Mouse (Mus musculus) lung, embryonic 14.5 days (tissue): ENCODE measurements around the gene Luc7l3. TPM values are rescaled to one million over a fixed set of nuclear protein-coding genes. Genes with fewer than 3 reads are reported as not detected.

Experiments used
- ATAC-seq: fragments of 200-750 bp; cut with Nextera tagmentation; 2 replicates; pipeline ENCODE4 v1.8.0; 2017; ENCODE audit warnings: mild to moderate bottlenecking, moderate TSS enrichment, moderate library complexity; ENCODE audit not compliant: insufficient read depth
- DNase-seq: peaks from one replicate; pipeline ENCODE4 v3.0.0-alpha.2; 2015
- H3K27ac ChIP-seq: fragments of 300-500 bp; sonication (generic); 2 replicates; pipeline ENCODE4 v1.5.1; 2014; ENCODE audit warnings: low read depth, mild to moderate bottlenecking, moderate library complexity
- H3K27me3 ChIP-seq: fragments of 300-500 bp; sonication (generic); 2 replicates; pipeline ENCODE4 v1.6.1; 2014; ENCODE audit warnings: low read length, control low read depth; ENCODE audit not compliant: insufficient read depth
- H3K36me3 ChIP-seq: fragments of 300-500 bp; sonication (generic); 2 replicates; pipeline ENCODE4 v1.6.1; 2014; ENCODE audit warnings: control low read depth; ENCODE audit not compliant: insufficient read depth
- H3K4me1 ChIP-seq: fragments of 300-500 bp; sonication (generic); 2 replicates; pipeline ENCODE4 v1.6.1; 2014; ENCODE audit warnings: antibody characterized with exemption, control low read depth; ENCODE audit not compliant: insufficient read depth
- H3K4me2 ChIP-seq: fragments of 300-500 bp; sonication (generic); 2 replicates; pipeline ENCODE4 v1.6.1; 2014; ENCODE audit warnings: mild to moderate bottlenecking
- H3K4me3 ChIP-seq: fragments of 300-500 bp; sonication (generic); 2 replicates; pipeline ENCODE4 v1.5.1; 2014; ENCODE audit warnings: low read depth, low read length
- H3K9ac ChIP-seq: fragments of 300-500 bp; sonication (generic); 2 replicates; pipeline ENCODE4 v1.6.1; 2014
- H3K9me3 ChIP-seq: fragments of 300-500 bp; sonication (generic); 2 replicates; pipeline ENCODE4 v1.6.1; 2016; ENCODE audit warnings: low read depth, low read length, control low read depth
- CTCF ChIP-seq: IDR thresholded peaks from 2 replicates; pipeline ENCODE4 v1.5.1; 2016; ENCODE audit warnings: antibody characterized with exemption, low read depth
- WGBS: fragments of 180-500 bp; shearing (Covaris S2); extraction: QIAGEN DNeasy Blood & Tissue Kit; methylation state at CpG from one replicate; pipeline ENCODE4 v1.1.7; 2014; 5-methylcytosine and 5-hydroxymethylcytosine counted together
- polyA plus RNA-seq: library from polyadenylated mRNA; unstranded; fragments of >200 nt; fragmentation: Nextera tagmentation; extraction: Ambion mirVana; gene quantifications from 2 replicates; pipeline ENCODE4 v1.2.1, GENCODE M21; 2014

Luc7l3 gene
- polyA plus RNA-seq, 1 experiment from 2014 or later = 93.2 TPM

DNA sequence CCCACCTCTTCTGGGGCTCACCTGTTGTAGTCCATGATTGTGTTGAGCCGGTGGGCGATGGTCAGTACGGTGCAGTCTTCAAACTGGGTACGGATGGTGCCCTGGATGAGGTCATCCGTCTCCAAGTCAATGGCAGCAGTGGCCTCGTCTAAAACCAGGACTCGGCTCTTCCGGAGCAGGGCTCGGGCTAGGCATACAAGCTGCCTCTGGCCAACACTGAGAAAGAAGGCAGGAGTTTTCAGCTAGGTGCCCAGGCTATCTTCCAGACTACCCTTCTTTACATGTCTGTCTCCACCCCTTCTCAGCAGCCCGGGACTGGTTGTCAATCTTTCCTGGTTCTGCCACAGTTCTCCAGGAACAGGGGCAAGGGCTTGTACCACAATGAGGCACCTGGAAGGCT, 24.1 kb upstream of the Luc7l3 start:
- H3K4me1 ChIP-seq = peaks cover 11% of the 10 kb centered on the region
- TF ChIP-seq CTCF = no peak
- no peaks in the 10 kb centered on the region for H3K27me3 ChIP-seq
- DNase-seq (no peak), ATAC-seq (no peak)
- no peak overlapping the region for H3K4me2 ChIP-seq
- H3K9me3 ChIP-seq = no peaks in the 10 kb centered on the region
- no peak overlapping the region for H3K4me3 ChIP-seq
- H3K36me3 ChIP-seq = peaks cover 10% of the 10 kb centered on the region; the same call in 1 of the 2 replicates
- 69% methylated on average over 10 of the region's 10 CpGs for WGBS
- H3K27ac ChIP-seq = no peak overlapping the region
- H3K9ac ChIP-seq = no peak overlapping the region

GRCm38 (mm10) chr11:94344470-94344869, 22.7 kb upstream of the Luc7l3 start:
- 23% methylated on average over 1 of the region's 1 CpGs for WGBS
- DNase-seq (no peak), ATAC-seq (no peak)
- Histone ChIP-seq H3K4me3 (no peak overlapping the region), H3K9ac (no peak overlapping the region), H3K27ac (no peak overlapping the region), H3K9me3 (no peaks in the 10 kb centered on the region), H3K36me3 (peaks cover 19% of the 10 kb centered on the region), H3K27me3 (no peaks in the 10 kb centered on the region), H3K4me2 (no peak overlapping the region), H3K4me1 (peaks cover 11% of the 10 kb centered on the region)
- TF ChIP-seq CTCF = no peak

GRCm38 (mm10) chr11:94343955-94344358, 22.2 kb upstream of the Luc7l3 start:
- Histone ChIP-seq H3K4me1 (peaks cover 11% of the 10 kb centered on the region), H3K4me3 (no peak overlapping the region), H3K9me3 (no peaks in the 10 kb centered on the region), H3K36me3 (peaks cover 25% of the 10 kb centered on the region), H3K27me3 (no peaks in the 10 kb centered on the region), H3K9ac (no peak overlapping the region), H3K27ac (no peak overlapping the region), H3K4me2 (no peak overlapping the region)
- WGBS = 45% methylated on average over 5 of the region's 5 CpGs
- no peak for TF ChIP-seq CTCF
- DNase-seq (no peak), ATAC-seq (no peak)

GRCm38 (mm10) chr11:94342114-94342905, 20.5 kb upstream of the Luc7l3 start:
- H3K9me3 ChIP-seq = no peaks in the 10 kb centered on the region
- DNase-seq (no peak), ATAC-seq (no peak)
- no peak overlapping the region for H3K4me3 ChIP-seq
- no peak overlapping the region for H3K9ac ChIP-seq
- H3K36me3 ChIP-seq = peaks cover 41% of the 10 kb centered on the region
- H3K4me2 ChIP-seq = no peak overlapping the region
- H3K4me1 ChIP-seq = peaks cover 11% of the 10 kb centered on the region
- H3K27ac ChIP-seq = peak overlapping the region; percentile 50
- no peaks in the 10 kb centered on the region for H3K27me3 ChIP-seq
- no peak for TF ChIP-seq CTCF
- 24% methylated on average over 13 of the region's 13 CpGs for WGBS

DNA sequence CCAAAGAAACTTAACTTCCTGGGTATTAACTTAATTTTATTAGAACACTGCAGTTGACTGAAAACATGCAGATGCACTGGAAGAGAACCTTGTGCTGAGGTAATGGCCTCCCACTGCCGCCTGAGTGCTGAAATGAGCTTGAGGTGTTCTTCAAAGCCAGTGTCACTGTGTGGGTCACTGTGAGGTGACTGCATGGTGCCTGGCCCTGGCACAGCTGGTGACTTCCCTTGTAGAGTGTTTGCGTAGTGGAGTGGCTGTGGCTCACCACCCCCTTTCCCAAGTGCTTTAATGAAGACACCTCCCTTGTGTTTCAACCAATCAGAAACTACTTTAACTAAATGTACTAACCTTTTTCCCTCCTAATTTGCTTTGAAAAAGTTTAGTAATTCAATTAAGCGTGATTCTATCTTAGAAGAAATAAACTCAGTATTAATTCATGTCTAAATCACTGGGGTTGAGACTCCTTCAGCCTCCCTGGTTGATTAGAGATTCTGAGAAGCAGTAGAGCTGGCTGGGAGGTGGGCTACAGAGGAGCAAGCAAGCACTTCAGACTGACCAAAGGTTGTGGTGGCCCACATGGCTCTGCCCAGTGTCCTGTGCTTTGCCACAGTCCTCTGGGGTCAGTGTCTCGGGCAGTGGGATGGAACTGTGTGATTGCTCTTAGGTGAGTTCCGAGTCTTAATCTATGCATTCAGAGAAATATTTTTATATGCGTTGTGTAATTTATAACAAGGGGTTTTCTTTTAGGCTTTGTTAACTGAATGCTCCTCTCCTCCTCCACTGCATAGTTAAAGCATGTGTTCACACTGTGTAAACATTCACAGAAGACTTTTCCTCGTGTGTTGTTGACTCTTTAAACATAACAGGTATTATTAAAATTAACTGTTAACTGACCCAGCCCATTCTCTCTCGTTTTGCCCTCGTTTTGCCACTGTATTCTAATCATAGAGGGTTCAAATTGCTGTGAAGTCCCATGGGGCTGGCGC, 19.5 kb upstream of the Luc7l3 start:
- Histone ChIP-seq H3K9me3 (no peaks in the 10 kb centered on the region), H3K4me3 (no peak overlapping the region), H3K36me3 (peaks cover 50% of the 10 kb centered on the region), H3K4me2 (0 out of 2 replicates have a peak overlapping the region, but pooled peaks have one; percentile 35), H3K9ac (no peak overlapping the region), H3K4me1 (peaks cover 11% of the 10 kb centered on the region), H3K27ac (peak overlapping the region; percentile 9), H3K27me3 (no peaks in the 10 kb centered on the region)
- WGBS = 50% methylated on average over 10 of the region's 10 CpGs
- no peak for TF ChIP-seq CTCF
- ATAC-seq (peak; percentile 50; the same call in 1 of the 2 replicates), DNase-seq (peak; percentile 37)

- ATAC-seq = peak; percentile 60; the same call in 1 of the 2 replicates
- peak; percentile 81 for DNase-seq
- Histone ChIP-seq H3K27ac (no peak overlapping the region), H3K9me3 (no peaks in the 10 kb centered on the region), H3K4me3 (no peak overlapping the region), H3K4me1 (peaks cover 8% of the 10 kb centered on the region), H3K4me2 (no peak overlapping the region), H3K27me3 (no peaks in the 10 kb centered on the region), H3K9ac (no peak overlapping the region), H3K36me3 (peaks cover 62% of the 10 kb centered on the region)
- WGBS = 49% methylated on average over 18 of the region's 18 CpGs
- TF ChIP-seq CTCF = peak; percentile 75
These were observed 18.2 kb upstream of the Luc7l3 start for GRCm38 (mm10) chr11:94339732-94340585.
